Mouse (Mus musculus) left cerebral cortex, postnatal 14 days (tissue): ENCODE data around the gene Pygb. TPM values are rescaled to one million over a fixed set of nuclear protein-coding genes. Genes with fewer than 3 reads are reported as not detected.
A peak's percentile ranks its signal among the peaks of the same experiment; 100 is the strongest.

Experiments
- DNase-seq, 2 experiments: peaks; one replicate each; pipeline ENCODE4 v3.0.0; 2021 to 2022; ENCODE audit warnings: low spot score in 2 of 2, mixed read lengths in 1 of 2
- intact Hi-C: fragments of 180-260 bp; cut with DNase I; formaldehyde crosslinking; loops from one replicate; pipeline ENCODE4 v1.15.1; 2025
- total RNA-seq, 2 experiments: library from RNA; stranded (reverse); gene quantifications; 2 replicates each; pipeline ENCODE4 v1.2.3; 2021

Gene Pygb
- total RNA-seq, 2 experiments from 2014 or later: 120 to 124 TPM

- intact Hi-C loops: no loop called here
- DNase-seq: no peak
Measured at GRCm38 (mm10) chr2:150832029-150832428, 45.5 kb downstream of the Pygb start.

DNA sequence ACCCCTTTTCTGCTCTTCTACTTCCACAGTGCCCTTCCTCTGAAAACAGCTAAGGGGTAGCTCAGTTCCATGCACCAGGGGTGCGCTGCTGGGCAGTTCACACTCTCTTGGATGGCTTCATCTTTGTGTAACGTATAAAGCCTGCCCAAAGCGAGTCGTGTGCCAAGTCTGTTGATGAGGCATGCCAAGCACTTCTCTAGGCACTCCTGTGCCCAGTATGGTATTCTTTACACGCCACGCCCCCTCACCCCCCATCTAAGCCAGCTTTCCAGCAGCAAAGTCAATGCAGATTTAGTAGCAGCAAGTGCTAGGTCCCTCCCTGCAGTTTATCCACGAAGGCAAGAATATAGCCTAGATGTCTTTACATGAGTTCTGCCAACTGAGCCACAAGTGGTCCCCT, 48.1 kb downstream of the Pygb start:
- DNase-seq: no peak
- intact Hi-C loops: no loop called here

GRCm38 (mm10) chr2:150835975-150836374, 49.4 kb downstream of the Pygb start:
- intact Hi-C loops: no loop called here
- DNase-seq: no peak

GRCm38 (mm10) chr2:150836906-150837305, 50.4 kb downstream of the Pygb start:
- intact Hi-C loops: no loop called here
- DNase-seq: peak in 1 of 2 experiments; percentile 34

- intact Hi-C loops: no loop called here
- no peak for DNase-seq
Measured at GRCm38 (mm10) chr2:150837781-150838180, 51.2 kb downstream of the Pygb start.

DNA sequence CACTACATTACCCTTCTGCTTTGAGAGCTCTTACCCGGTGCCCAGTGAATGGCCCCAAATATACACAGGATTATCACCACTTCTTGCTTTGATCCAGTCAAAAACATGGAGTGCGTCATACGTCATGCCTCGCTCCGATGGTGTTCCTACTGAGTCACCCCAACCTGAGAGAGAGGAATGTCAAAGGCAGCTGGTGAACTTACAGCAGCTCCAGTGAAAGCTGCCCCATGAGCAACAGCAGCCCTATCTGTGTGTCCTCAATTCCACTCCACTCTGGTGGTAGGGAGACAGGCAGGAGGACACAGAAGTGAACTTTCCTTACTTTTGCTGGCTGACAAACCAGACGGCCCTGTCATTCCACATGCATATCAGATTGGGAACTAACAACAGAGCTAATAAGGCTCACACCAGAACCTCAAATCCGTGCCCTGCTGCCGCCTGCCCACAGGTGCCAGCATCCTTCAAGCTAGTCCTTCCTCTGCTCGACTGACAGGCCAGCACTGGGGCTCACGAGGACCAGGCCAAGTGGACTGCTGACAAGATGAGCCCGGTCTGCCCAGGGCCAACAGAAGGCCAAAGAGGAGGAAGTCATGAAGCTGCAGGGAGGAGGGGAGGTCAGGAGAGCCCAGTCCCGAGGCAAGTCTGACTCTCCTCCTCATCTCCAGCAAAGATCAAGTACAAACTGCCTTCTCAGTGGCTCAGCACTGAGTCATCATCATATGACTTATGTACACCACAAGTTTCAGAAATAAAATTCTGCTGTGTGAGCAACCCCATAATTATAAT, 53.3 kb downstream of the Pygb start:
- intact Hi-C loops: loop anchor here (5.0 kb wide), 1 partner anchor 62 kb away; the partner anchor contains the start of gene Abhd12
- DNase-seq: no peak

GRCm38 (mm10) chr2:150841109-150841508, 54.6 kb downstream of the Pygb start:
- intact Hi-C loops: loop anchor here (5.0 kb wide), 1 partner anchor 61 kb away; the partner anchor contains the start of gene Abhd12
- no peak for DNase-seq

- DNase-seq: no peak
- intact Hi-C loops: loop anchor here (5.0 kb wide), 1 partner anchor 60 kb away; the partner anchor contains the start of gene Abhd12
Measured at GRCm38 (mm10) chr2:150842049-150842461, 55.5 kb downstream of the Pygb start.

- intact Hi-C loops: loop anchor here (5.0 kb wide), 1 partner anchor 58 kb away; the partner anchor contains the start of gene Abhd12
- DNase-seq: peak; percentile 62 to 63
Measured at GRCm38 (mm10) chr2:150844798-150845197, 58.3 kb downstream of the Pygb start.

DNA sequence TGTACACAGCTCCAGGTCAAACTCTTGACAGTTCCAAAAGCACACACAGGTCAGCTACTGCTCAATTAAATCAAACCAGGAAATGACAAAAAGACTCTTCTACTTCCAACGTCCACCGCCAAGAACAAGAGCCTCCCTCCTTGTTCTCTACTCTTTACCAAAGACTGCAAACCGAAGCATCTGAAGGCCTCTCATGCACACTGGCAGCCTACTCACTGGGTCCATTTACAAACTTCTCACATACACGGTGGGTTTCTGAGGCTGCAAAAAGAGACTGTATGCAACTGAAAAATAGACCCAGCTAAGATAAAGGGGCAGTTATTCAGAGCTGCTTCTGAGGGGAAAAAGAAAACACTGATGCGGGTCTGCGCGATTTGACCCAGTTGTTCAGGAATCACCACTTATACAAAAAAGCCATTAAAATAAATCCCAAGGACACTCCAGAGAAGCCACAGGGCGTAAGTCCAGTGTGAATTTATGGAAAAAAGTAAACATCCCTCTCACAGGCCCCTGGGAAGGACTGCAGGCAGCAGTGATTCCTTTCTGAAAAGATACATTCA, 61.0 kb downstream of the Pygb start:
- DNase-seq: no peak
- intact Hi-C loops: no loop called here

DNA sequence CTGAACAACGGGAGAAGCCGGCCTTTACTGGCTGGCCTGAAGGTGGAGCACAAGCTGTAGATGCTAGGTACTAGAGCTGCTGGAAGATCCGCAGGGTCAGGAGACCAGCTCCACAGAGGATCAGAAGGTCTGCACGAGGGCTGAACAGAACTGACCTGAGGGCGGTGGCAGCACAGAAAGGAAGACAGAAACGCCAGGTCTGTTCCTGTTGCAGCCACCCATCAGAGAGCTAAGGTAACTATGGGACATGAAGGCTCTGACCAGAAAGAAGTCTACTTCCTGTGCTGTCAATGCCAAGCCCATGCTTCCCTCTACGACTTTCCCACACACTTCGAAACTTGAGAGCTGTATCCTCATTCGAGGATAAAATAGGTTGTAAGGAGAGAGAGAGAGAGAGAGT, 64.7 kb downstream of the Pygb start:
- intact Hi-C loops: no loop called here
- DNase-seq: no peak

GRCm38 (mm10) chr2:150855186-150855585, 68.7 kb downstream of the Pygb start:
- intact Hi-C loops: no loop called here

GRCm38 (mm10) chr2:150858724-150859487, 72.4 kb downstream of the Pygb start:
- DNase-seq: no peak
- intact Hi-C loops: no loop called here

More at GRCm38 (mm10) chr2:150855186-150855585, 68.7 kb downstream of the Pygb start:
- DNase-seq: no peak

DNA sequence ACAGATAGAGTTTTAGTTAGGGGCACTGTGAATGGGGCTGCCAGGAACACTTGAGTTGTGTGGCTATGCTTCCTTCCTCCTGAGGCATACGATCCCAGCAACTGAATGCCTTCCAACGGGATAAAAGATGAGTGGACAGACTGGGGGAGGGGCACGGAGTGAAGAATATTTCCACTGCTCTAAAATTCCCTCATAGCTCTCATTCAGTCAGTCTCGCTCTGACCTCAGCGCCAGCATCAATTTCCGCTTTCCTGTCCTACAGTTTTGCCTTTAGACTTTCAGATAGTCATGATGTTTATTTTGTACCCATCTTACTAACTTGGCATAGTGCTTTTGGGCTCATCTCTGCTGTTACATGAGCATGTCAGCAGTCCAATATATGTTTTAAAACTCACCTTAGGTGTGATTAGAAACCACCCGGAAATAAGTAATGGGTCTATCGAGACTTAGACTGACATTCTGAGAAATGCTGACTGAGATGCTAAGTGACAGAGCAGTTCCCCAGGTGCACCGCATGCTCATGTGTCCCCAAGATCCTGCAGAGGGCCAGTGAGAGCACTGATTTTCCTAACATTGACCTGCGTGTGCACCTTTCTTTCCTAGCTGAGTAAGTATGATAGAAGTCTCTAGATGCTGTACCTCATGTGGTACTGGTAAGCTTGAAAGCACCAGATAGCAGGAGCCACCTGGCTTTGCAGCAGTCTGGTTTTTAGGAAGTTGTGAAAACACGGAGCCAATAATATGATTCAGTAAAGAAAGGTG, 73.4 kb downstream of the Pygb start:
- no peak for DNase-seq
- intact Hi-C loops: loop anchor here (5.0 kb wide), 1 partner anchor 42 kb away; the partner anchor contains the start of gene Abhd12

DNA sequence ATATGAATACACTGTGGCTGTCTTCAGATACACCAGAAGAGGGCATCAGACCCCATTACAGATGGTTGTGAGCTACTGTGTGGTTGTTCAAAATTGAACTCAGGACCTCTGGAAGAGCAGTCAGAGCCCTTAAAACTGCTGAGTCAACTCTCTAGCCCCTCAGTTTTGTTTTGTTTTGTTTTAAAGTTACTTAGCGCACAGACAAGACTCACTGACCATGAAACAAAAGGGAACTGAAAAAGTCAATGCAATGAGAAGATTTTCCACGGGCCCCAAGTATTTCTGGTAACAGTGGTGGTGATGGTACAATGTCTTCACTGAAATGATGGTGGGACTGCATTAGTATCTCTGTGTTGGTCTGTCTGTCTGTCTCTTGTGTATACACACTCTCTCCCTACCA, 74.6 kb downstream of the Pygb start:
- intact Hi-C loops: loop anchor here (5.0 kb wide), 1 partner anchor 41 kb away; the partner anchor contains the start of gene Abhd12
- DNase-seq: no peak

- no peak for DNase-seq
- intact Hi-C loops: no loop called here
Measured at GRCm38 (mm10) chr2:150867021-150867420, 80.5 kb downstream of the Pygb start.

DNA sequence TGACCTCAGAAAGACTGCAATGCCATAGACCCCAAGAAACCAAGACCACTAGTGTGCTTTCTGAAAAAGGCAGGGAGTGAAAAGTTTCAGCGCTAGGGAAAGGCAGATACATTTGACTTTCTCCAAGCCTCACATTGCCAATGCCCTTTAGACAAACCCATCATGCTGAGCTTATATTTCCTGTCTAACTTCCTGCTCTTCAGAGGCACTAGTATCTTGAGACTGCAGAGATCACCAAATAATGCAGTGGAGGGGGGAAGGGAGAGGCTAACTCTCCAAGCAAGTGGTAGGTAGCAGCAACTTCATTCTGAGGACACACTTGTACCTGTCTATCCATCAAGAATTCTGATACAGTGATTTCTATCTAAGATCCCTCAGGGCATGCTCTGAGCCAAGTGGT, 82.9 kb downstream of the Pygb start:
- DNase-seq: no peak
- intact Hi-C loops: no loop called here

GRCm38 (mm10) chr2:150874508-150874907, 88.0 kb downstream of the Pygb start:
- DNase-seq: no peak
- intact Hi-C loops: no loop called here

DNA sequence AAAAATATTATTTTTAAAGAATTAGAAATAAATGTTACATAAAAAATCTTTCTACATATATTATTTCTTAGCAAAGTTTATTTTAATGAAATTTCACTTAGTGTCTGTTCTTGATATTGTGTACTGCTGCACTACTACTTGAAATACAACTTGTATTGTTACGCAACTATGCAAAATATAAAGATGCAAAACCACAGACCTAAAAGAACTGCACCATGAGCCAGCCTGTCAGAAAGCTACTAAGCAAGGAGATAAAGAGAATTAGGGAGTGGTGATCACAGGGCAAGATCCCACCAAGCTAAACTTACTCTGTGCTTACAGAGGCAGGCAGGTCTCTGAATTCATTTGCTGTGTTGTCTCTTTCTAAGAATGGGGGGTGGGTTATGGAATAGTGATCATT, 88.7 kb downstream of the Pygb start:
- DNase-seq: no peak
- intact Hi-C loops: no loop called here
